Mouse (Mus musculus) heart, postnatal 0 days (tissue): ENCODE data around the gene Arpin.

Source experiments
- CTCF ChIP-seq: IDR thresholded peaks from 2 replicates; pipeline ENCODE4 v1.5.1; 2016; ENCODE audit warnings: antibody characterized with exemption, control low read depth, low read depth
- EP300 ChIP-seq: IDR thresholded peaks from 2 replicates; pipeline ENCODE4 v1.6.1; 2016; ENCODE audit warnings: antibody characterized with exemption, low read depth

GRCm38 (mm10) chr7:79975316-79975715 is 40.2 kb upstream of the Arpin start:
- TF ChIP-seq CTCF (no peak), EP300 (no peak)
